Mouse (Mus musculus) ES-Bruce4 (cell line): Measurements from ENCODE around the gene Hs3st2.

Experiments used
- CTCF ChIP-seq: IDR thresholded peaks from one replicate; pipeline ENCODE4 v1.8.1; 2011; ENCODE audit warnings: low read depth, low read length
- POLR2A ChIP-seq: IDR thresholded peaks from one replicate; pipeline ENCODE4 v1.8.1; 2011; ENCODE audit warnings: low read length; ENCODE audit not compliant: insufficient read depth

DNA sequence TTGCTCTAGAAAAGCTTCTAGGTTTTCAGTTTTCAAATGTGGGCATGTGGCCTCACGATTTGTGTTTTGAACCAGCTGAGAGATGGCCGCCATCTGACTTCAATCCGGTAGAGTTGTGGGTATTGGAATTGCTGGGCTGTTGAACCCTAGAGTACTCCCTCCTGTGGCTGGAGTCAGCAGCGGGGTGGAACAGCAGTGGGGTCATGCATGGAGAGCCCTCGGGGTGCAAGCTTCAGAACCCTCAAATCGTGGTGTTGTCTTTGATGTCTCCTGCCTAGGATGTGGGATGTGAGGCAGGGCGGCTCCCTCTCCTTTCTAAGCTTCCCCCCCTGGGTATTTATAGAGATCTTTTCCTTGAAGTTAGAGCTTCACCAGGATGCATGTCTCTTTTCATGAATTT, 52.7 kb downstream of the Hs3st2 start:
- no peak for TF ChIP-seq POLR2A
- no peak for TF ChIP-seq CTCF
